Mouse (Mus musculus): ENCODE results near the gene Rtl1. TPM values are rescaled to one million over a fixed set of nuclear protein-coding genes. Genes with fewer than 3 reads are reported as not detected.

Gene Rtl1
- total RNA-seq, 2 experiments from 2014 or later: not detected

DNA sequence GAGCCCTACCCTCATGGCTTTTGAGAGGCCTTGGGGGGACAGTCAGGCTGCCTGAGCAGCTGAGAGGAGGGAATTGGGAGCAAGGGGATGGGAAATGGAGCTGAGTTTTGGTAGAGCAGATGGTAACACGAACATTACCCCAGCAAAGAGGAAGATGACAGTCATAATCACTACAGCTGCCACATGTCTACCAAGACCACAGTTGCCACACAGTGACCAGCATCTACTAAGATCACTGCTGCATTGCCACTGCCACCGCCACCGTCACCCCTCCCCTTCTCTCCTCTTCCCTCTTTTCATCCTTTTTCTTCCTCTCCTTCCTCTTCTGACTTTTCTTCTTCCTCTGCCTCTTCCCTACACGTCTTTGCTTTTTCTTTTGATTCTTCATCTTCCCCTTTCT, 27.9 kb downstream of the Rtl1 start:
- no peak for DNase-seq (ENCODE audit: low spot score)

DNA sequence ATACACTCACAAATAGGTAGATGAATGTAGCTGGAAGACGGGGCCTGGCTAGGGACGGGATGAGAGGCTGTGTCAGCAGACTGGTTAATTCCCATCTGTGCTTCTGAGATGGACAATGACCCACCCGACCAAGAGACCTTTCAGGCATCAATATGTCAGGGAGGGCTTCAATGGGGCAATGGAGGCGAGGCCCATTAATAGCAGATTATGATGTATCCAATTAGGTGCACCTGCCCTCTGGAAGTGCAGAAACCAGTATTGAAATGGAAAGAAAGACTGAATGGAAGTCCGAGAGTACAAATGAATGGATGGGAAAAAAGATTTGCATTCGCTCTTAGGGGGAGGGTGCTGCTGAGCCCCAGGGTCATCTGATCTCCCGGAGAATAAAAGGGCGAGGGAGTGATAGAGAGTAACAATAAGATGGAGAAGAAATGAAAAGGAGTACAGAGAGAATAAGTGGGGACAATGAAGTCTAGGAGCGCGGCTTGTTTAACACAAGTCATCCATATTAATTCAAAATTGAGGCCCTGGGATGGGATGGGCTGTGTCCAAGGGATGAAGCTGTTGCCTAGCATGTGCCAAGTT, 39.9 kb downstream of the Rtl1 start:
- no peak for DNase-seq (ENCODE audit: low spot score)

DNA sequence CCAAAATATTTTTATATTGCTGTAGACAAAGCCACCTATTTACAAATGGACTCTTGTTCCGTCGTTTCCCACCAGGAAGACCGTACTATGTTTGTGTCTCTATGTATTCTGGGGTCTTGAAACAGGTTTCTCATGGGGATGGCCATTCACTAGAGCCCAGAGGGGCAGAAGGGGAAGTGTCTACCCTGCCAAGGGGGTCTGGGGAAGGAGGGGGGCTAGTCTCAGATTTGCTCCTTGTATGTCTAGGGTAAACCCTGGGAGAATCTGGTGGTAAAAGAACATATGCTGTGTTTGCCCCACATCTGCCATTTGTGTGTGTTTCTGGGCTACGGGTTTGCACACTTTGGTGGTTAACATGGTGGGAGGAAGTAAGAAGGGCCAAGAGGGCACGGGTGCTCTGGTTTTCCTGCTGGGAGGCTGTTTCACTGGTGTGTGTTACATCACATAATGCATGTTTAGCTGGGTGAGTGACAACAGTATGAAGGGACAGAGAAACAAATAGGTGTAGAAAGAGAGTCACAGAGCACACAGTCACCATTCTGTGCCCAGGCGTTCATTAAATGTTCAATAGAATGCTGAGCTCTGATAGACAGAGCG, 41.1 kb downstream of the Rtl1 start:
- no peak for DNase-seq (ENCODE audit: low spot score)

DNA sequence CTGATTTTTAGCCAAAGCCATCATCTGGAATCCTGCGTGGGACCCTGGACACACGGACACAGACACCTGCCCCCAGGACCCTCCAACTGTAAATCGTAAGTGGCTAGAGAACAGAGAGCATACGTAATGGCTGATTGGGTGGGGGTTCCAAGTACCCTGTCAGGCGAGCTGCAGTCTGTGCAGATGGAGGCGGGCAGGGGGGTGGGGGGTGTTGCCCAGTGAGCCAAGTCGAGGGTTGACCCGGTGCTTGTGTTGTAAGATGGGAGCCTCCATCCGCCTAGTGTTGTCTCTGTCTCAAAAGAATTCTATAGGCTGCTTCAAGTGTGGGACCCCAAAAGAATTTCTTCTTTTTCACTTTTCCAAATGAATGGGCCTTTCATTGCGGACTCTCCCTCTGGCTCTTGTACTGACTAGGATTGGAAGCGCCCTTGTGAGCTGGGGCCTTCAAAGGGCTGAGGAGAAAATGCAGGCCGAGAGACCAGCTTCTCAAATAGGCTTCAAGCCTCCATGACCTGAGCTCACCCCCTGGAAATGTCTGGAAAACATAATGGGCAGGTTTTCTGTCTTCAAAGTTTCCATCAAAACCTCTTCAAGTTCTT, 41.8 kb downstream of the Rtl1 start:
- no peak for DNase-seq (ENCODE audit: low spot score)

- no peak for DNase-seq (ENCODE audit: low spot score)
Measured at GRCm38 (mm10) chr12:109555837-109556409, 44.2 kb downstream of the Rtl1 start.

GRCm38 (mm10) chr12:109553568-109553967, 46.6 kb downstream of the Rtl1 start:
- no peak for DNase-seq (ENCODE audit: low spot score)

DNA sequence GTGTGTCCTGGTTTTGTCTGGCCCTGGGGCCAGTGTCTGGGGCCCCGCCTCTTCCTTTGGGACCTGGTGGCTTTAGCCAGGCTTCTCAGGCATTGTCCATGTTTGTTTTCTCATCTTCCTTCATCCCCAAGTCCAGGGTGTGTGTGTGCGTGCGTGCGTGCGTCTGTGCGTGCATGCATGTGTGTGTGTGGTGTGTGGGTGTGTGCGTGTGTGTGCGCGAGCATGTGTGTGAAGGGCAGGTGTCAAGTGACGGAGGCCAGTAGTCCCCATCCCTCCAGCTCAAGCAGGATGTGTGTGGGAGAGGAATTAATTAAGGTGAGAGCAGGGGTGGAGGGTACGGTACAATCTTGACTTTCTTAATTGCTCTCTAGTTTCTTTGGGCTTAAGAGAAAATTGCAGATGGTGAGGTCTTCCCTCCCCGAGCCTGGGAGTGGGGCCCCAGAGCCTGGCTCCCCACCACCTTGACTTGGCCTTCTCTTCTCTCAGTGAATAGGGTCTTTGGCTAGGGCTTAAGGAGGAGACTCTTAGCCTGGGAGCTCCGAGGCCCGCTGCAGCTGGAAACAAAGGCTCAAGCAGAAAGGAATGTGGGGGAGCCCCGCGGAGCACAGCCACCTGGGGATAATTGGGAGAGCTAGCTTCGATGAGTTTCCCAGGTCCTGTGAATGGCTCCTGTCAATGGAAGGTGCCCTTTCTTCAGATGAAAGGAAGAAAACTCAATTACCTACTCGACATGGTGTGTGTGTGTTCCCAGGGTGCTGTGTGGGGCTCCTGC, 47.2 kb downstream of the Rtl1 start:
- no peak for DNase-seq (ENCODE audit: low spot score)

DNA sequence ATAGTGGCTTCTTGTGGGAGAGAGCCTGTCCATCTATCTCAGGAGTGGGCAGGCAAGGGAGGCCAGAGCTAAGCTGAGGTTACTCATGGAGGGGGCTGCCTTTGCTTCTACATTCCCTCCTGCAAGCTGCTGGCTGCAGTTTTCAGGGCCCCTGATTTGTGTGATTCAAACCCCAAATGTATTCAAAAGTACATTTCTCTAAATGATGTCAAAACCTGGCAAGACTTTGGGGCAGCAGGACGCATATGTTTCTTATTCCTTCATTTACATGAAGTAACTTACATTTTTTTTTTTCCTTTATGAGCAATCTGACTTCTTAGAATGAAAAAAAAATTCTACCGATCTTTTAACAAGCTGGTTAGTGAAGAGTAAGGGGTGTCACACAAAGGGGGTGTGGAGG, 48.4 kb downstream of the Rtl1 start:
- no peak for DNase-seq (ENCODE audit: low spot score)

- no peak for DNase-seq (ENCODE audit: low spot score)
Measured at GRCm38 (mm10) chr12:109547085-109547484, 53.0 kb downstream of the Rtl1 start.

- no peak for DNase-seq (ENCODE audit: low spot score)
Measured at GRCm38 (mm10) chr12:109545875-109546732, 54.0 kb downstream of the Rtl1 start.

GRCm38 (mm10) chr12:109543281-109543923, 56.7 kb downstream of the Rtl1 start:
- DNase-seq (ENCODE audit: low spot score): no peak

DNA sequence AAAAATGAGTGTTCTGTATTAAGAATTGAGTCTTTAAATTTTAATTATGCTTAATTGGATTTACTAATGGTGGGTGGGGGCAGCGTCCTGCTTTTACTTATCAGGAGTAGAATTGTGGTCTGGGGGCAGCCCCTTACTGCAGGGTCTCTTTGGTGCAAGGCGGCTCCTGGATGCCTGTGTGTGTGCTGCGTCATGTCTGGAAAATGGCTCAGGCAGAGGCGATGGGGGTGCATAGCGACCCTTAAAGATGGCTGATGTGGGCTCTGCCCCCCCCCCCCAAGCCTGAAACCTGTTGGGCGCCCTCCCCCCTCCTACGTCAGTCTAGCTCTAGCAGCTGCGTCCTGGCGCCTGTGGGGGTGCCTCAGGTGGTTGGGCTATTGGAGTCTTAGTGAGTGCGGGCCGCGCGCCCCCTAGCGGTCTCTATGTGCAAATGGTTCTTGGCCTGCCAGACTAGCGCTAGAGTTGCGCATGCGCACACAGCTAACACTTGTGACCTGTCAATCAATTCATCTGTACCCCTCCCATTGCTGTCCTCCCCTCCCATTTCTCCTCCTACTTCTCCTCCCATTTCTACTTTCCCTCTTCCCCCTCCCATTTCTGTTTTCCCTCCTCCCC, 57.4 kb downstream of the Rtl1 start:
- DNase-seq (ENCODE audit: low spot score): no peak

DNA sequence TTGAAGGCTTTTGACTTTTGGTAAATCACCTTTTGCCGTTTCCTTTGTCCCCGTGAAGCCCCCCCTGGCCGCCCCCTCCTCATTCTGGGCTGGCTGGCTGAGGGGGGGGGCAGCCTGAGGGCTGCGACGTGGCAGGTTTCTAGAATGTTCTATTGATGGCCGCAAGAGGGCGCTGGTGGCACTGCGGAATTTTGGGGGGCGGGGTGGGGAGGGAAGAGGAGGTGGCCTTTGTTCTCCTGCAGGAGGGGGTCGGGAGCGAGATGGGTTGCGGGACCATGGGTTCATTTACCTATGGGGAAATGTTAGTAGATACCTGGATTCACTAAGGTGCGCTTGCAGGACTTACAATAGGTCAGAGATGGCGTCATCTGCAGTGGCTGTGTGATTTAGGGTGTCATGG, 58.1 kb downstream of the Rtl1 start:
- DNase-seq (ENCODE audit: low spot score): no peak

GRCm38 (mm10) chr12:109541540-109541899, 58.6 kb downstream of the Rtl1 start:
- no peak for DNase-seq (ENCODE audit: low spot score)

- peak; percentile 37 for DNase-seq (ENCODE audit: low spot score)
Measured at GRCm38 (mm10) chr12:109540739-109541539, 59.2 kb downstream of the Rtl1 start.

GRCm38 (mm10) chr12:109539950-109540349, 60.2 kb downstream of the Rtl1 start:
- DNase-seq (ENCODE audit: low spot score): no peak
